Mouse (Mus musculus) left cerebral cortex, postnatal 4 days (tissue): ENCODE data around the gene St3gal4. TPM values are rescaled to one million over a fixed set of nuclear protein-coding genes. Genes with fewer than 3 reads are reported as not detected.

Experiments used
- DNase-seq: peaks from one replicate; pipeline ENCODE4 v3.0.0-alpha.2; 2022
- intact Hi-C: fragments of 180-260 bp; cut with DNase I; formaldehyde crosslinking; loops from one replicate; pipeline ENCODE4 v1.15.1; 2025
- total RNA-seq, 2 experiments: library from RNA; stranded (reverse); gene quantifications; 2 replicates each; pipeline ENCODE4 v1.2.3; 2021

The St3gal4 gene
- total RNA-seq, 2 experiments from 2014 or later, result 19.0 to 22.6 TPM

DNA sequence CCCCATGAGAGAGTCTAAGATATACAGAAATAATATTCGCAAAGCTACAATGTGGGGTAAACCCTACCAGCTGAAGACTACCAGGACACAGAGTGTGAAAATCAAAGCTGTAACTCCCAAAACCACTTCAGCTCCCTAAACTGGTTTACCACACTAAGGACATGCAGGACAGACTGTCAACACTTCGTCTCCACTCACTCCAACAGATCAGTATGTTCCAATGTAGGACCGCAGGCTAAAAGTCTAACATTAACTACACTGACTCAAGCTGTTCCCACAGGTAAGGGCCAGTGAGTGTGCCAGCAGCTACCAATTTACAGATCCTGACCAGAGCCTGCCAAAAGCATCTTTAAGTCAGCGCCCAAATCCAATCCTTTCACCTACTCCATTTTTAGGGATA lies 67.4 kb downstream of the St3gal4 start:
- no peak for DNase-seq
- intact Hi-C loops, result no loop called here

DNA sequence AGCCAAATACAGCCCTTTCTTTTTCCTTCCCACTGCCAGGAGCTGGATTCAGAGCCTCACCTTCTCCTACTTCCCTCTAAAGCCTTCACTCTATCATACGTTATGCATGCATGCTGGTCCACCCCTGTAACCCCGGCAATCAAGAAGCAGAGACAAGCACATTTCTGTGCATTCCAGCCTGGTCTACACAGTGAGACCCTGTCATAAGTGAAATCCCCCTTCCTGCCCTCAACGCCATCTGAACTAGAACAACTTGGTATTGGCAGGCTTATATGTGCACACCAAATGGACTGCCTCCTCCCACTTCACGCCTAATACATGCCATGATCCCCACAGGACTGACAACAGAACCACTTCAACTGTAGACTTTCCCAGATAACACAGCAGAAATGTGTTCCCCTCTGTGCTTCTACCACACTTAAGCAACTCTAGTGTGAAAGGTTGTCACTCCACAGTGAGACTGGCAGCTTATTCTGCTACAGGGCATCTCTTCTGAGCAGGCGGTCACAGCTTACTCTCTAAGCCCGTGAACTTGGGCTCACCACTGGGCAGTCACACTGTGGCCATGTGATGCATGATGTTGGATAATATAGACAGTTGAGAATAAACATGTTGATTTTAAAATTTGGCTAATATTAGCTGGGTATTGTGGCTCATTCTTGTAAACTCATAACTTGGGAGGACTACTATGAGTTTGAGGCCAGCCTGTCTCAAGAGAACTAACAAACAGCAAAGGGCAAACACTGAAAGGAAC lies 68.2 kb downstream of the St3gal4 start:
- intact Hi-C loops, result no loop called here
- DNase-seq, result no peak

DNA sequence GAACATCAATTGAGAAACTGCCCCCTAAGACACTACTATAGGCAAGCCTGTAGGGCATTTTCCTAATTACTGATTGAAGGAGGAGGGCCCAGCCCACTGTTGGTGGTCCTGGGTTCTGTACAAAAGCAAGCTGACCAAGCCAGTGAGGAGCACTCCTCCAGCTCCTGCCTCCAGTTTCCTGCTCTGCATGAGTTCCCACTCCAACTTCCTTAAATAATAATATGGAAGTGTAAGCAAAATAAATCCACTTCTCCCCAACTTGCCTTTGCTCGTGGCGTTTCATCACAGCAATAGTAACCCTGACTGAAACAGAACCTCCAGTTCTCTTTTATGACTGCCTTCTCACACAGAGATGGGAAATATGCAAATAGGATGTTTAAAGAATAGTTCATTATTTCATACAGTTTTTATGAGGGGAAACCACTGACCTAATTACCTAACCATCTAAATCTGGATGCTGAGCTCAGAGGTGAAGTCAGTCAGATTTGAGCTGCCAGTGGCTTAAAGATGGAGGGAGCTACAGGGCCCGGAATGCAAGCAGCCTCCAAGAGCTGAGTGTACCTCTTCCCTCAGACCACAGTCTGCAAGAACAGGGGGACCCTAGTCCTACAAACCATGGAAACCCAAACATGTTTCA lies 69.1 kb downstream of the St3gal4 start:
- DNase-seq, result no peak
- intact Hi-C loops, result no loop called here

DNA sequence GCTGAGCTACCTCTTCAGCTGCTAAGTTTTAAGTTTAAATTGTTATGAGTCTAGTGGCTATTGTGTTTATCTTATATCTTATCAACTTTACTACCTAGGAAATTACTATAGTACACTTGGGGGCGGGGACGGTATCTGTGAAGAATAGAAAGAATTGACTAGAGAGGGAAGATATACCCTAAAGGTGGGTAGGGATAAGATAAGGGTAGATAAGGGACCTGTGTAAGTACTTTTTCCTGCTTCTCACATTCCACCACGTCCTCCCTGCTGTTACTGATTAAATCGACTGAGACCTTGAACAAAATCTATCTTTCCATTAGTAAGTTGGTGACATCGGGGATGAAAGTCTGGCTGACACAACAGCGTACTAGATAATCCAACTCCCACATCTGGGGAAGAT lies 70.6 kb downstream of the St3gal4 start:
- no peak for DNase-seq

DNA sequence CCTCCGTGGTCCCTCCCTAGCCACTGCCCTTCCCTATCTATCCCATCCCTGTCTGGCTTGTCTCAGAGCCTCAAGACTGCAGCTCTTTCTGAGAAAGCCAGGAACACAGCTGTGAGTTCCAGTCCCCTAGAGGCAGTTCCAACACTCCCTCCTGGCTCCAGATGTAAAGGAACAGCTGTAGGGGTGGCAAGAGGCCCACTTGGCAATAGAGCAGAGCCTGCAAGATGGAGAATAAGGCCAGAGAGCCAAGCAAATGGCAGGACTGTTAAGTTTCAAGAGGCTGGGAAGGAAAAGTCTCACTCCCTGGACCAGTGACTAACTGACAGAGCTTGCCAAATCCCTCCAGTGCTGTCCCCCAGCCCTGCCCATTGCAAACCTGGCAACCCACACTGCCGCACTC lies 73.3 kb downstream of the St3gal4 start:
- intact Hi-C loops, result no loop called here
- DNase-seq, result peak; percentile 67

More for the DNA sequence above, 70.6 kb downstream of the St3gal4 start:
- intact Hi-C loops, result no loop called here

DNA sequence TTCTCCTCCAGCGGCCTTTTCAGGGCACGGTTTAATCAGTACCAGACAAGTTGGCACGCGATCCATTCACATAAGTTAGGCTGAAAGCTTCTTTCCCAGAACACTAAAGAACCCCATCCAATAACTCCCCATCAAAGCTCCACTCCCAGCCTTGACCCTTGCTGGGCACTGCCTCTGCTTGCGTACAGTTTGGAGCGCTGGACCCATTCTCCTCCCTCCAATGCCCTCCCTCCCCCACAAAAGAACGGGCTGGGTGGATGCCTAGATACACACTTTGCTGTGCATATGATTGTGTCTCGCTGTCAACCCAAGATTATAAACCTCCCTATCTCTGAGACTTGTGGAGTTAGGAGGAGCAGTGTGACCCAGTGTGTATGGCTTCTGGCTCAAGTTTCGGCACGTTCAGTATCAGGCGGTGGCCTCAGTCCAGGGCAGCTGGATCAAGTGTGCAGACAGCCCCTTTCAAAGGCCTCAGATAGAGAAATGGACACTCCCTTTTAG lies 74.0 kb downstream of the St3gal4 start:
- DNase-seq, result no peak
- intact Hi-C loops, result no loop called here

DNA sequence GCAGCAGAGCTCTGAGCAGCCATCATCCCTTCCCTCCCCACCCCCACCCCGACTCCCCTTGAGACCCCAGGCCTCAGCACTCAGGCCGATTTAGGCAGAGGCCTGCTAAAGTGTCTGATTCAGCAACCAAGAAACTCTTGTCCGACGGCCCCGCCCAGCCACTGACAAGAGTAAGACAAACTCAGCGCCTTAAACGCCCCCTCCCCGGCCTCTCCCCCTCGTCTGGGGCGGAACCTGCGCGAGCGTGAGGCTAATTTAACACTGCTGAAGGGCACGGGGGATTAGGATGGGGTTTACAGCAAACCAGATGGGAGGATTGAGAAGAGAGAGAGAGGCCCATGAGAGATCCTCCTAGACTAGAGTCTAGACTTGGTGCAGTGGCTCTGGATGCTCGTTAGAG lies 74.6 kb downstream of the St3gal4 start:
- intact Hi-C loops, result no loop called here
- DNase-seq, result no peak

DNA sequence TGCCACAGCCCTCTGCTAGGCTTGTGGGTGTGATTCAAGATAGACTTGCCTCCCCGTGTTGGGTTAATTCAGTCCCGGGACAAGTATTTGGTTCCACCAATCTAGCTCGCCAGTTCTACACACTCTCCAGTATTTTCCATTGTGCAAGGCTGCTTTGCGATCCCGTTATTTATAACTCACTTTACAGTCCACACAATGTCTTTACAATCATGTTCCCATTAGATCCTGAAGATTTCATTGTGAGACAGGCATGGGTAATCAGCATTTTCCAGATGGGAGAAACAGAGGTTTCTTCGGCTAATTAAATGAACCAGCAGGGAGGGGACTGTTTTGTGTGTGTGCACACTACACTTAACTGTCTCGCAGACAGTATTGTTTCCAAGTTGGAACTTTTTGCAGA lies 75.4 kb downstream of the St3gal4 start:
- intact Hi-C loops, result no loop called here
- DNase-seq, result no peak

DNA sequence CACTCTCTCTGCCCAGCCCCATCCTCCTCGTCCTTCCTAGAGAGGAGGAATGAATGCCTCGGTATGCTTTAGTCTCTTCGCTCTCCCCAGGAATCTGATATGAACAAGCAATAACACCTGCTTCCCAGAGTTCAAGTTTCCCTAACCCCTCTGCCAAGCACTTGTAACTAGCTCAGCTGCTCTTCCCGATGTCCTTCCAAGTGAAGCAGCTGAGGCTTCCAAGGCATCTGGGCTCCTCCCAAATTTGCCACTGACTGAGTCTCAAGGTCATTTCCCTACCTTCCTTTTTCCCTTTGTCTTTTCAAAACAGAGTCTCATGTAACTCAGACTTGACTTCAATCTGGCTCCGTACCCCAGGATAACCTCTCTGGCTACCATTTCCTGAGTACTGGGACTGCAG lies 77.6 kb downstream of the St3gal4 start:
- DNase-seq, result no peak
- intact Hi-C loops, result no loop called here

DNA sequence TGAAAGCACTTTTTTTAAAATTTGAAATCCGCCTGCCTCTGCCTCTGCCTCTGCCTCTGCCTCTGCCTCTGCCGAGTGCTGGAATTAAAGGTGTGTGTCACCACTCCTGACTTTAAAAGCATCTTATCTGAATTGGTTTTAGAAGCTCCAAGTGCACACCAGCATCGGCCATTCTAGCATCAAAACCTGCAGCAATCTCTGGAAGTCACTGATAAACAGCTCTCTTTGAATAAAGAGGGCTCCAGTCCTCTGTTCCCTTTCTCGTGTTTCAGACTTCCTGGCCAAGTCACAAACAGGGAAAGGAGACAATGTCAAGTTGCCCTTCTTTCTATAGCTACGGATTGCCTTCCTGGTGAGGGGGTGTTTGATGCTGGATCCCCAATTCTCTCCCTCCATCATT lies 79.2 kb downstream of the St3gal4 start:
- intact Hi-C loops, result no loop called here
- DNase-seq, result no peak

DNA sequence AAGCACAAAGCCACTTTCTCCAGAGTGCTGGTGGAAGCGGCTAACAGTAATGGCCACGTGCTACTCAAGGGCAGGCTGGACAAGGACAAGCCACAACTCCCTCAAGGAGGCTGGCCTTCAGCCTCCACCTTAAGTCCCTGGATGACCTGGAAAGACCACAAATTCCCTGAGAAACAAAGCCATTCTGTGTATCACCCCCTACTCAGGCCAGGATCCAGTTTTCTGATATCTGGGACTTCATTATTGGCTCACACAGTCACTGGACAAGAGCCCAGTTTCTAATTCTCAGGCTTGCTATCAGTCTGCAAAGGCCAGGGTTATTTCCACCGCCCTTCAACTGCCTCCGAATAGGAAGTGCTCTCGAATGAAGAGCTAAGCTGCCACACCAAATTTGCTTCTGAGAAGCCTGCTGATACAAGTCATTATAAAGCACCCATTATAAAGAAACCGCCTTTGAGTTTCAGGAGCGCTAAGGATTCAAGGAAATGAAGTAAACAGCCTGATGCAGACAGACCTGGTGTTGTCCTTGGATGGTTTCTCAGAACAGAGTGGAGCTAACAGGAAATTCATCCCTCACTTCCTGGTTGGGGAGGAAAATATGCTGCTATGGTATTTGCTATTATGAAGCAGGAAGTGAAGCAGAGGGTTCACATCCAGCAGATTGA lies 80.0 kb downstream of the St3gal4 start:
- intact Hi-C loops, result no loop called here
- no peak for DNase-seq

DNA sequence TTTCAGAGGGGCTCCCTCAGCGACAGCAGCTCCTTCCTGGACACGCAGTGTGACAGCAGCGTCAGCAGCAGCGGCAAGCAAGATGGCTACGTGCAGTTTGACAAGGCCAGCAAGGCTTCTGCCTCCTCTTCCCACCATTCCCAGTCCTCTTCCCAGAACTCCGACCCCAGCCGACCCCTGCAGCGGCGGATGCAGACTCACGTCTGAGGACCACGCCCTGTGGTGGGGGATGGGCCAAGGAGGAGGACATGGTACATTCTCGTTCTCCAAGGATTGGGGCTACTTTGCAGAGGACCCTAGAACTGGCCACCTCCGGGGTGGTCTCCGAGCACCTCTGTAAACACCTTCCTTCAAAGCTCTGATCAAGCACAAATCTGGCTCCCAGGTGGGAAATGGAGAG lies 84.0 kb downstream of the St3gal4 start:
- intact Hi-C loops, result no loop called here
- peak; percentile 18 for DNase-seq

DNA sequence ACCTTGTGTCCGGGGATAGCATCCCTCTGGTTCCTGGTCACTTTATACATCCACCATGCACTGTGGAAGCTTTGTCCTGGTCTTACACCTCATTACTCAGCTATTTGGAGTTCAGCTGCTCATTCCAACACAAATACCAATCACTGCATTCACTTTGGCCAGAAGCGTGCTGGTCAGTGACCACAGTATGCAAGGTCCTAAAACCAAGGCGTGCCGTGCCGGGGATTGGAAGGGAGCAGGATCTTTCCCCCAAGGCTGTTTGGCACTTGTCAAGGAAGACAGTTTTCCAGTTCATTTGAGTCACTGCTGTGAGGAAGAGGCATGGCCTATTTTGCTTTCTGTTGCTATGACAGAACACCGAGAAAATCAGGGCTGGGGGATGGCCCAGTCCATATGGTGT lies 86.6 kb downstream of the St3gal4 start:
- intact Hi-C loops, result no loop called here
- peak; percentile 36 for DNase-seq

DNA sequence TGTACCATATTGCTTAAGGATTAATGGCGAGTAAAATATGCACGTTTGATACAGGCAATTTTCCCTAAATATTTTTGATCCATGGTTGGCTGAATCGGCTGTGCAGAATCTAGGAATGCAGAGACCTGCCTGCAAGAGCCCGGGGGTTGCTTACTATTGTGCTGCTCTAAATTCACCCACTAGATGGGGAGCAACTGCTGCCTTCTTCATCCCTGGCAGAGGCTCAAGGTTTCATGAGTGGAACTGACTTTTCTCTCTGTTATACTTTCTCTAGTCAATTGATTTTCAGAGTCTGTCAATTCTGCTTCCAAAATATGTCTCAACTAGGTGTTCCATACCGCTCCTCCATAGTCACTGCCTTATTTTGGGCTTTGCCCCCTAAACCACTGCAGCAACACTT lies 88.2 kb downstream of the St3gal4 start:
- intact Hi-C loops, result loop anchor here (2.0 kb wide), 1 partner anchor 136 kb away; no protein-coding TSS in a partner anchor
- DNase-seq, result peak; percentile 34

DNA sequence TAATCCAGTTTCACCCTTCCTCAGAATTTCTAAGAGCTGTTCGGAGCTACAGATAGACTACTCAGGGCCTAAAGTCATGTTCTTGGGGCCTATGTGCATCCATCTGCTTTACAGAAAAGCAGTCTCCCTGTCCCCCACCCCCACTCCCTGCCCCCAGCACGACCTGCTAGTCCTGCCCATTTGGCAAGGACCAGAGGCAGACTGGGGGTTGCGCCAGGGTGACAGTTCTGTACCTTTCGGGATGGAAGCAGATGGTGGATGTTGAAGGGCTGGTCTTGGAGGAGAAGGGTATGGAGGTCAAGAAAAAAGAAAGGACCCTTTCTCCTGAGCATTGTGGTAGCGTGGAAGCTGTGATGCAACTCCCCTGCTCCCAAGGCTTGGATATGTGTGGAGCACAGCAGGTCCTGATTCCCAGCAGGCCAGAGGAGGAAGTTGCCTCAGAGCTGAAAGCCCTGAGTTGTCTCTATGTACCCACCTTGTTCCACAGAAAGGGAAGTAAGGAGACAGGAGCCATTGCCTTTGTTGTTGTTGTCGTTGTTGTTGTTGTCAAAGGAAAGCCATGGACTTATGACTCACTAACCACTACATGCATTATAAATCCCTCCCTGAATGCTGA lies 91.6 kb downstream of the St3gal4 start:
- peak; percentile 27 for DNase-seq
- intact Hi-C loops, result no loop called here

DNA sequence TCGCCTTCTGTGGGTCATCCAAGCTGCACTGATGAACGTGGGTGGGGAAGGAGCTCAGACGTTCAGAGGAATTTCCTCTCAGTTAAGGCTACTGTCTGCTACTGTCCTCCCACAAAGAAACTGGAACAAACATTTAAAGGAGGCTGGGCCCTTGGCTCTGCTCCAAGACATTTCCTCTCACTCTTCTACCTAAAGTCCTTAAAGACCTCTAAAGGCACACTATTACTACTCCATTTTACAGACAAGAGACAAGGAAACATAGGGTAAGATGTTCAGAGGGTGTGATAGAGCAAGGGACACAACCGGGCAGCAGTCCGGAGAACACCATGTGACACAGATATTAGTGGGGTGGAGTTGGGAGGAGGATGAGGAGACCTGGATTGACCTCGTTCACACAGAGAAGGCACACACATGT lies 92.2 kb downstream of the St3gal4 start:
- intact Hi-C loops, result no loop called here
- DNase-seq, result no peak

DNA sequence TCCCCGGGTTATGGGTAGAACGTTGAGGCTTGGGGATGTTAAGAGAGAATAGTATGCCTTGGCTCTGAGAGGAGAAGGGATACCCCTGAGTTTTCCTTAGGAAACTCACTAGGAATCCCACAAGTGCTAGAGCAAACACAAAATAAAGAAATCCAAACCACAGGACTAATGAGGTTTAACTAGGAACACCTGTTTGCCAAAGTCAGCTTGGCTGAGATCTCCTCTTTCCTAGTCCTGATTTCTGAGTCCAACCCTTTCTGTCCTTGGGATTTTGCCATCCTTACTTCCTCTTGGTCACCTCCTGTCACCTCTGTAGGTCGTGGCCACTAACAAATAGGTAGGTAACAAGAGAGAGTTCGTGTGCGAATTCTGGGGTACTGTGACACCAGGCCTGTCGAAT lies 92.8 kb downstream of the St3gal4 start:
- intact Hi-C loops, result no loop called here
- no peak for DNase-seq

DNA sequence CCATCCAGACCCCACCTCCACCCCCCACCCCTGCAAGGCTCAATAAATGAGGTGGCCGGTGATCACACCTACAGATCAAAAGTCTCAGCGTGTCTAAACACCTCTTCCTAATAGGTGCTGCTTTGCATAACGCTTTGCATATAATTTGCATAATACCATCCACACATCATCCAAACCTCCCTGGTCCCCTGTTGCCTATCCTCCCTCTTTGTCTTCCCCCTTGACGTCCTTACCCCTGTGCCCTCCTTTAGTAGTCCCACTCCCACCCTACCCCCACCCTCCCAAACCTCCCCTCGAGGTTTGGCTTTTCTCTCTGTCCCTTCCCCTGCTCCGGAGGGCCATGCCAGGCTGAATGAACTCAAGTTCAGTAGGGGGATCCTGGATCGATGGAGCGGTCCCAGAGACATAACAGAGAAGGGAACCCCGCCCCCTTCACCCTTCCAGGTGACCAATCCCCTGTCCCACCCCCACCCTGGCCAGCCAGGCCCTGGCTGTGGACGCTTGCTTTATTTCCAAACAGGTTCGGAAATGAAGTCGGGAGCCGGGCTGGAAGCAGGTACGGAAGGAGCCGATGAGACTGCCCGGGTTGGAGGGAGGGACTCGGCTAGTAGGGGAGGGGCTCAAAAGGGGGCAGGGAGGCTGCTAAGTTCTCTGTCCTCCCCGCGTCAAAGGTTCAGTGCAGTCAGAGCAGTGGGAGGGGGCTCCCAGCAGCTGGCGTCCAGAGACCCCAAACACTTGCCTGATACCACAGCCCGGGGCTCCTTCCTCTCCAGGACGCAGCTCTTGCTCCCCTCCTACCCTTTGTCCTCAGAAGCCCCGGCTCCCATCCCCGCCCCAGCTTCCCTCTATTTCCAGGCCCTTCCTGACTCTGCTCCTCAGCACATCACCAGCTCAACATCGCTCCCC lies 94.2 kb downstream of the St3gal4 start:
- no peak for DNase-seq
- intact Hi-C loops, result no loop called here

DNA sequence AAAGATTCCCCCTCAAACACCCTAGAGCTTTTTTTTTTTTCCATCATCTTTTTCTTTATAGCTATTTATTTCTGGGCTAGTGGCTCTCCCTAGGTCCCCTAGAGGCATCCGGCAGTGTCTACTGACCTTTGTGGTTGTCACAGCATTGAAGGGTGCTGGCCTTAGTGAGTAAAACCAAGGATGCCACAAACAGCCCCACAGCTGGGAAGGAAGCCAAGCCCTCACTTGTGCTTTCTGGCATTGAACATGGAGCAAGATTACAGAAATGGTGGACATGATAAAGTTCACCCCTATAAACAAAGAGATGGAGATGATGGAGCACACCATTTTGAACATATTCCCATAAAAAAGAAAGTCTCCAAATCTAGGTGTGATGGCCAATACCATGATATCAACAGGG lies 97.3 kb downstream of the St3gal4 start:
- intact Hi-C loops, result no loop called here
- peak; percentile 21 for DNase-seq

DNA sequence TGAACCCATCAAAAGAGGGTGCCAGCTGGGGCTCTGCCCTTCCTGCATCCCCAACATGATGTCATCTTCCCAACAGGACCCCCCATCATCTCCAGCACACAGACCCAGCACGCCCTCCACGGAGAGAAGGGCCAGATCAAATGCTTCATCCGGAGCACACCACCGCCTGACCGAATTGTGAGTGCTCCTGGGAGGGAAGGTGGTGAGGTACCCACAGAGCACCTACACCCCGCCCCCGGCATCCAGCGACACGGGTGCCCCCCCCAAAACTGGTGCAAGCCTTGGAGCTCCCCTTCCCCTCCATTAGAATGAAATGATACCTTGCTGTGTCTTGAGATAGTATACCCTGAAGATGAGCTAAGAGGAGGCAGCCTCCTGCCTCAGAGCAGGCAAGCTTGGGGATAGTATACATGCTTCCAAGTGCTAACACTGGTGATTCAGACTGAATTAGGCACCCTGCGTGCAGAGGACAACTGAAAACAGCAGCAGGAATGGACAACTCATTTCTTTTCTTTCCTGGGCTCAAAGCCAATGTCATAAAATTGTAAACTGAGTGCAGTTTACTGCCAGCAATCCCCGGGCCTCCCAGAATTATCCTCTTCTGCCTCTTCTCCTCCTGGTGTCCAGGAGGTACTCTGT lies 98.9 kb downstream of the St3gal4 start:
- no peak for DNase-seq
- intact Hi-C loops, result no loop called here
